Mouse (Mus musculus) midbrain, embryonic 10.5 days (tissue): Measurements from ENCODE around the gene Btbd17. TPM values are rescaled to one million over a fixed set of nuclear protein-coding genes. Genes with fewer than 3 reads are reported as not detected.

Experiments
- DNase-seq: peaks from one replicate; pipeline ENCODE4 v3.0.0-alpha.2; 2017; ENCODE audit warnings: low spot score
- H3K27ac ChIP-seq: fragments of 300-500 bp; sonication (generic); replicated peaks from 2 replicates; pipeline ENCODE4 v1.5.1; 2016; ENCODE audit warnings: mild to moderate bottlenecking
- H3K27me3 ChIP-seq: fragments of 300-500 bp; sonication (generic); 2 replicates; pipeline ENCODE4 v1.6.1; 2016; ENCODE audit warnings: low read depth, mild to moderate bottlenecking; ENCODE audit not compliant: poor library complexity, severe bottlenecking
- H3K36me3 ChIP-seq: fragments of 300-500 bp; sonication (generic); 2 replicates; pipeline ENCODE4 v1.6.1; 2016; ENCODE audit warnings: mild to moderate bottlenecking, moderate library complexity
- H3K4me1 ChIP-seq: fragments of 300-500 bp; sonication (generic); 2 replicates; pipeline ENCODE4 v1.6.1; 2016
- H3K4me3 ChIP-seq: fragments of 300-500 bp; sonication (generic); 2 replicates; pipeline ENCODE4 v1.5.1; 2016; ENCODE audit warnings: mild to moderate bottlenecking, moderate library complexity
- H3K9me3 ChIP-seq: fragments of 300-500 bp; sonication (generic); replicated peaks from 2 replicates; pipeline ENCODE4 v1.6.1; 2016; ENCODE audit warnings: mild to moderate bottlenecking
- WGBS: fragments of 180-500 bp; shearing (Covaris S2); methylation state at CpG from one replicate; pipeline ENCODE4 v1.1.7; 2016; 5-methylcytosine and 5-hydroxymethylcytosine counted together
- polyA plus RNA-seq: library from polyadenylated mRNA; unstranded; fragments of >200 nt; fragmentation: Nextera tagmentation; extraction: Ambion mirVana; gene quantifications from 2 replicates; pipeline ENCODE4 v1.2.1, GENCODE M21; 2016

The Btbd17 gene
- polyA plus RNA-seq, 1 experiment from 2014 or later: 57.3 TPM

DNA sequence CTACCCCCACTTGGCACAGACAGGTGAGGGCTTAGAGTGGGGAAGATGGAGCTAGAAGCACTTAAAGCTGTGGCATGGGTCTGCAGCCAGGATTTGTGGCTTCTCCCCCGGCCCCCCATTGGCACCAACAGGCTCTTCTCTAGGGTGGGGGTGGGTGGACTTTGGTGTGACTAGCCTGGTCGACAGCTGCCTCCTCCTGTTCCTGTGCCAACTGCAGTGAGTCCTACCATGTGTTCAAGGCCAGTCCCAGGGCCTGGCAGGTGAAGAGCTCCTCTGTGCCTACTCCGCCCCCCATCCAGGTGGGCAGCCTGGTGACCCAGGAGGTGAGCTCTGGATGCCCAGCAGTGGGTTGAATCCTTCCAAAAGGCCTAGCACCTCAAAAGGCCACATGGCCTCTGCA, 8.1 kb downstream of the Btbd17 start:
- no peak for DNase-seq
- WGBS: 81% methylated on average over 3 of the region's 3 CpGs
- Histone ChIP-seq H3K4me1 (peaks cover 70% of the 10 kb centered on the region), H3K9me3 (no peaks in the 10 kb centered on the region), H3K36me3 (peaks cover 9% of the 10 kb centered on the region), H3K4me3 (no peak overlapping the region), H3K27ac (no peak overlapping the region), H3K27me3 (peaks cover 92% of the 10 kb centered on the region)

DNA sequence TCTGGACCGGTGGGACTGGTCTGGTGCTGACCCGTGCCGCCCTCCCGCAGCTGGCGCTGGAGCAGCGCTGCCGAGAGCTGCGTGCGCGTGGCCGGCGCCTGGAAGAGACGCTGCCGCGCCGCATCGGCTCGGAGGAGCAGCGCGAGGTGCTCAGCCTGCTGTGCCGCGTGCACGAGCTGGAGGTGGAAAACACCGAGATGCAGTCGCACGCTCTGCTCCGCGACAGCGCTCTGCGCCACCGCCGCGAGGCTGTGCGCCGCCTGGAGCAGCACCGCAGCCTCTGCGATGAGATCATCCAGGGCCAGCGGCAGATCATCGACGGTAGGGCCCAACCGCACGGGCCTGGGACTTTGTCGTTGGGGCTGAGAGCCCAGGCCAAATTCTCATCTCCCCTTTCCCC, 9.4 kb downstream of the Btbd17 start:
- Histone ChIP-seq H3K27ac (peak overlapping the region; percentile 50; the same call in 1 of the 2 replicates), H3K27me3 (peaks cover 81% of the 10 kb centered on the region)
- WGBS: 1% methylated on average over 43 of the region's 43 CpGs

GRCm38 (mm10) chr11:114785892-114786291, 9.9 kb downstream of the Btbd17 start:
- H3K4me3 ChIP-seq: peak overlapping the region; percentile 44
- H3K36me3 ChIP-seq: peaks cover 3% of the 10 kb centered on the region; the same call in 1 of the 2 replicates
- peak overlapping the region; percentile 50; the same call in 1 of the 2 replicates for H3K27ac ChIP-seq
- 51% methylated on average over 10 of the region's 10 CpGs for WGBS
- no peaks in the 10 kb centered on the region for H3K9me3 ChIP-seq
- DNase-seq: no peak
- H3K4me1 ChIP-seq: peaks cover 63% of the 10 kb centered on the region
- peaks cover 81% of the 10 kb centered on the region for H3K27me3 ChIP-seq

More for the DNA sequence above, 9.4 kb downstream of the Btbd17 start:
- Histone ChIP-seq H3K36me3 (peaks cover 6% of the 10 kb centered on the region), H3K9me3 (no peaks in the 10 kb centered on the region), H3K4me1 (peaks cover 63% of the 10 kb centered on the region), H3K4me3 (peak overlapping the region; percentile 44)
- peak; percentile 60 for DNase-seq

DNA sequence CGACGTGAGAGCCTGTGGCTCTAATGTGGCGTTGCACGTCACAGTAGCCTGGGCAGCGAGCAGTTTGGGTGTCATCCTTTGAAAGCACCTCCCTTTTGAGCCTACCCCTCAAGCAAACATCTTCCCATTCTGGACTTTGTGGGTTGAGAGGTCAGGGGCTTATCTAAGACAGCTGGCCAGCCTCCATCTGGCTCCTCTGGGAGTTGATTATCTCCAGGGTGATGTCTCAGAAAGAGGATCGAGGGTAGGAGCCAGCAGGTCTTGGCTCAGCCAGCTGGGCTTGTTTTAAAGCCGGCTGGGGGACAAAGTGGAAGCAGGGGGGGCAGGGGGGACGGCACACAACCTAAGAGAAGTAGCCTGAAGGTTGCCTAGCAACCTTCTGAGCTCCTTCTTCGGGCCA, 15.7 kb downstream of the Btbd17 start:
- peak; percentile 66 for DNase-seq
- Histone ChIP-seq H3K4me1 (peaks cover 62% of the 10 kb centered on the region), H3K9me3 (no peaks in the 10 kb centered on the region), H3K36me3 (no peaks in the 10 kb centered on the region), H3K27ac (peak overlapping the region; percentile 81), H3K27me3 (peaks cover 40% of the 10 kb centered on the region), H3K4me3 (no peak overlapping the region; the same call in 1 of the 2 replicates)
- 35% methylated on average over 9 of the region's 9 CpGs for WGBS

DNA sequence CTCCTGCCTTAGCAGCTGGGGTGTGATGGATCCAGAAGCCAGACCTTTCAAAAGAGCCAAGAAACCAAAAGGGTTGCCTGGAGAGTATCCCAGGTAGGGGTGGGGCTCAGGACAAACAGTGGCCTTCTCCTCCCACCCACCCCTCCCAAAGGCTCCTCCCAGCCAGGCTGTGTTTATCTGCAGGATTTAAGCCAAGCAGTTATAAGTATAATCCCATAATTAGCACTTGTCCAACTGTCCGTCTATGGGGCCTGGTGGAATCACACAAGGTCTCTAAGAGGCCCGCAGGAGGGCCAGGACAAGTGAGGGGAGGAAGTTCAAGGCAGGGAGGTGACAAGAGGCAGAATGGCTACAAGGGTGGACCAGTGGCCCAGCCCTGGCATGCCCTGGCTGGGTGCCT, 23.8 kb downstream of the Btbd17 start:
- DNase-seq: no peak
- Histone ChIP-seq H3K4me3 (no peak overlapping the region), H3K9me3 (no peaks in the 10 kb centered on the region), H3K36me3 (no peaks in the 10 kb centered on the region), H3K4me1 (peaks cover 53% of the 10 kb centered on the region), H3K27me3 (peaks cover 18% of the 10 kb centered on the region), H3K27ac (no peak overlapping the region)
- WGBS: 60% methylated on average over 2 of the region's 2 CpGs

DNA sequence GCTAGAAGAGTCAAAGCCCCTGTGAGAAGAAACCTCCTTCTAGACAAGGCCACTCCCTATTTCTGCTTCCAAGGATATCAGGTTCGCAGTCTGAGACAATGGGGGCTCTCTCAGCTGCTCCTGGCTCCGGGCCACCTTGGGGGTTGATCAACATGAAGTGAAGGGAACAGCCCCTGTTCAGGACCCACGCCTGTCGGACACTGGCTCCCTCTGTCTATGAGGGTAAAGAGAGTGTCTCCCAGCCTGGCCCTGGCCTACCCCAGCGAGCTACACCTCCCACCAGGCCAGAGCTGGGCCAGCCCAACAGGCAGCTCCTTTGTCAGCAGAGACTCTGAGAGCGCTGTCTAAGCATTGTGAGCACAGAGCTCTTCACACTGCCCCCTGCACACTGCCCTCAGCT, 25.8 kb downstream of the Btbd17 start:
- Histone ChIP-seq H3K36me3 (no peaks in the 10 kb centered on the region), H3K27me3 (peaks cover 38% of the 10 kb centered on the region), H3K4me3 (no peak overlapping the region), H3K4me1 (peaks cover 44% of the 10 kb centered on the region), H3K9me3 (no peaks in the 10 kb centered on the region), H3K27ac (peak overlapping the region; percentile 50; the same call in 1 of the 2 replicates)
- WGBS: 46% methylated on average over 6 of the region's 6 CpGs
- no peak for DNase-seq

DNA sequence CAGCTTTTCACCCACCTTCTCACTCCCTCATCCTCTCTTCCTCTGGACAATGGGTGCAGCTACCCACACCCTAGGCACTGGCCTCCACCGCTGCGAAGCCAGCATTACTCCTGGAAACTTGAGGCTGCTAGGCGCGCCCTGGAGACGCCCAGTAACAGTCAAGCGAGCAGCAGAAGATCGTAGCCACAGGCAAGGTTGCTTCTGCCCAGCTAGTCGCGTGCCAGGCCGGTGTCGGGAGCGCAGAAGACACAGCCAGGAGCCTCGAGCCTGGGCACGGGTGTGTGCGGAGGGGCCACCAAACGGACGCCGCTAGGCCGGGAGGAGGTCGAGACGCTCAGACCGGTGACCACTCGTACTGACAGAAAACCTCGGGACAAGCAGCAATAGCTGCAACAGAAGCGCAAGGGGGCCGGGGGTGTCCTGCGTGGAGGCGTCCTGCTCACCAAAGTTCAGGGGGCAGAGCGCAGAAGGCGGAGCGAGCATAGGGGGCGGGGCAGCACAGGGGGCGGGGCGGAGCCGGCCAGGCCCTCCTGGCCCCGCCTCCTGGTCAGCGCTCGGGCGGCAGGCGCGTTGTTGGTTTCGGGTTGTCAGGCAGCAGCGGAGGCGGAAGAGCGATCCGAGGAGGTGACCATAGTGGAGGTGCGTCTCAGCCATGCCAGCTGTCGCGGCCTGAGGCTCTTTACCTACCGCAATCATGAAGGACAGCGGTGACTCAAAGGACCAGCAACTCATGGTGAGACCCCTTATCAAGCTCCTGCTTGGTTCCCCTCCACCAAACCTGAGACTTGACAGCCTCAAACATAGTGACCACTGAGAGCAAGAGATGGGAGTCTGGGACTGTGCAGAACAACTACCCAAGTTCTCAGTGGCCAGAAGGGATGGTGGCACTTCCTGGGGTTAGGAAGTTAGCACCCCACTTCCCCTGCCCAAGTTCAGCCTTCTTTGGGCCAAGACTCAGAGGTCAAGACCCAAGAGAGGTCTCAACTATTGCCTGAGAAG, 30.6 kb downstream of the Btbd17 start, which contains the start of gene Kif19a:
TSS of gene Kif19a (plus strand) at position 569 of the 999 bp plus-strand sequence.
- Histone ChIP-seq H3K9me3 (no peaks in the 10 kb centered on the region), H3K27ac (peak within 1 kb of the TSS; percentile 70), H3K36me3 (no peaks in the 10 kb centered on the region), H3K27me3 (peaks cover 65% of the 10 kb centered on the region), H3K4me1 (peaks cover 18% of the 10 kb centered on the region), H3K4me3 (peak within 1 kb of the TSS; percentile 66)
- DNase-seq: peak; percentile 73
- 2% methylated on average over 51 of the region's 51 CpGs for WGBS

DNA sequence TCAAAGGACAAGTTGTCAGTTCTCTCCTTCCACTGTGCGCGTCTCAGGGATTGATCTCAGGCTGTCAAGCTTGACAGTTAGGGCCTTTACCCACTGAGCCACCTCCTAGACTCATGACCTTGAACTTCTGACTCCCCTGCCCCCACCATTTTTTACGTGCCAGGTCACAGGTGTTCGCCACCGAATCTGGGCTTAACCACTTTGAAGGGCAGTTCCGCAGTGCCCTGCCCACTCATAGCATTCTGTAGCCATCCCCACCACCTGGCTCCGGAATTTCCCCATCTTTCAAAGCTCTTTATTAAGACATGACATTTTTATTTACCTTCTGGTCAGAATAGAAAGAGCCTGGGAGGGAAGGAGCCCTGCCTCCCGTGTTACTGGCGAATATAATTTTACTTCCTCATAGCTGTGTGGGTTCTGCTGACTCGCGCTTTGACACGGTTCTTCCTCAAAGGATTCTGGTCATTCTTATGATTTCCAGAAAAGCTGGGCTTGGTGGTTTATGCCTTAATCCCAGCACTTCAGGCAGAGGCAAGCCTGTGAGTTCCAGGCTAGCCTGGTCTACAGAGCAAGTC, 48.1 kb downstream of the Btbd17 start:
- Histone ChIP-seq H3K9me3 (no peaks in the 10 kb centered on the region), H3K27me3 (peaks cover 28% of the 10 kb centered on the region), H3K36me3 (no peaks in the 10 kb centered on the region), H3K4me1 (peaks cover 8% of the 10 kb centered on the region), H3K27ac (no peak overlapping the region), H3K4me3 (no peak overlapping the region)
- no peak for DNase-seq
- WGBS: 89% methylated on average over 12 of the region's 12 CpGs

GRCm38 (mm10) chr11:114745134-114745533, 50.6 kb downstream of the Btbd17 start:
- peak; percentile 93 for DNase-seq
- Histone ChIP-seq H3K4me3 (peak overlapping the region; percentile 22; the same call in 1 of the 2 replicates), H3K4me1 (peaks cover 28% of the 10 kb centered on the region), H3K27ac (peak overlapping the region; percentile 69), H3K36me3 (no peaks in the 10 kb centered on the region), H3K9me3 (no peaks in the 10 kb centered on the region), H3K27me3 (peaks cover 31% of the 10 kb centered on the region)
- 2% methylated on average over 12 of the region's 12 CpGs for WGBS

DNA sequence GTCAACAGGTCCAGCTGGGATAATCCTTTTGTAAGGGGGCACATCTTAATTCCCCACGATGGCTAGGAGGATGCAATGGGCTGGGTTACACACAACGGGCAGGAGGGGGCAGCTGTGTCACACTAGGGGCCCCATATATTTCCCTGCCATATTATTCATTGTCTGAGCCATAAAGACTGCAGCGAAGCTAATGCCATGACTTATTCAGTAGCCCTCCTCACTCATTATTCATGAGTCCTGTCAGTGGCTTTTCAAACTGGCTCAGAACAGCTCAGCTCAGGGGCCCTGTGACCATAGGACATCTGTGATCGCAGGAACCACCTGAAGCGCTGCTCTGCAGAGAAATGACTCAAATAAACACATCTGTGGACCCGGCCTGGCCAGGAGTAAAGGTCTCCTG, 54.3 kb downstream of the Btbd17 start:
- 18% methylated on average over 6 of the region's 6 CpGs for WGBS
- H3K4me3 ChIP-seq: peak overlapping the region; percentile 16; the same call in 1 of the 2 replicates
- peak; percentile 66 for DNase-seq

More for the DNA sequence above, 54.3 kb downstream of the Btbd17 start:
- no peaks in the 10 kb centered on the region for H3K9me3 ChIP-seq
- H3K36me3 ChIP-seq: no peaks in the 10 kb centered on the region
- H3K4me1 ChIP-seq: peaks cover 44% of the 10 kb centered on the region
- H3K27ac ChIP-seq: peak overlapping the region; percentile 79
- peaks cover 53% of the 10 kb centered on the region for H3K27me3 ChIP-seq
